Mouse (Mus musculus): ENCODE measurements around the gene Maco1. TPM values are rescaled to one million over a fixed set of nuclear protein-coding genes. Genes with fewer than 3 reads are reported as not detected.
"Not testable (repeated sequence)": the region's sequence is repeated elsewhere in the genome, so short reads cannot be mapped to it uniquely, and the experiment has no call there.

Gene Maco1
- polyA plus RNA-seq, 1 experiment from 2014 or later: 47.2 TPM

DNA sequence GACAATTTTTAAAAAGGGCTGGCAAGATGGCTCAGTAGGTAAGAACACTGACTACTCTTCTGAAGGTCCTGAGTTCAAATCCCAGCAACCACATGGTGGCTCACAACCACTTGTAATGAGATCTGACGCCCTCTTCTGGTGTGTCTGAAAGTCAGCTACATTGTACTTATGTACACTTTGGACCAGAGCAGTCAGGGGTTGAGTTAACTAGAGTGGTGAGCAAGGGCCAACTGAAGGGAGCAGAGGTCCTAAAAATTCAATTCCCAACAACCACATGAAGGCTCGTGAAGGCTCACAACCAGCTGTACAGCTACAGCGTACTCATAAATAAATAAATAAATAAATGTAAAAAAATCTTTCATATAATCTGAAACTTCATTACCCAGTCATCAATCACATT is 14.4 kb downstream of the Maco1 start:
- not testable (repeated sequence) for H3K27ac ChIP-seq (ENCODE audit: low read depth, low read length); H3K4me1 ChIP-seq (ENCODE audit: control insufficient read depth, insufficient read depth, low read length); H3K9ac ChIP-seq (ENCODE audit: low read length); ATAC-seq (ENCODE audit: insufficient read depth, low FRiP score, low TSS enrichment); H3K4me3 ChIP-seq (ENCODE audit: low read depth, low read length); H3K27me3 ChIP-seq (ENCODE audit: control insufficient read depth, insufficient read depth, low read length); H3K9me3 ChIP-seq (ENCODE audit: control insufficient read depth, low read length); H3K36me3 ChIP-seq (ENCODE audit: control insufficient read depth, insufficient read depth, low read length); H3K4me2 ChIP-seq (ENCODE audit: low read depth); DNase-seq (ENCODE audit: low spot score)
- 89% methylated on average over 3 of the region's 3 CpGs for WGBS

DNA sequence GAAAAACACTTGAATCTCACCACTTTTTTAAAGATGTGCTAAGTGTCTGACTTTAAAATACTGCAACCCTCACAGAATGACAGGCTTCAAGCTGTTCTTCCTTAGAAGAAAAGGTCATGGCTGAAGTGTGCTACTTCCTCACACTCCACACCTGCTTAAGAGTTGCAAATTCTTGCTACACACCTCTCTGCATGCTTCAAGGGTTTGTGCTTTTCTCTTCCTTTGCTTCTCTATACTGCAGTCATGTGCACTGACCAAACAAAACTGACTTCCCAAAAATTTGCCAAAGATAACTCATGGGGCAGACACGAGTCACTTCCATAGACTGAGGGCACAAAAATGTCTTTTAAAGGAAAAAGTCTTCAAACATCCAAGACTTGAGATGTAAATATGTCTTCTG is 14.9 kb downstream of the Maco1 start:
- WGBS: 82% methylated on average over 1 of the region's 1 CpGs
- Histone ChIP-seq H3K9ac (ENCODE audit: low read length) (no peak overlapping the region), H3K4me3 (ENCODE audit: low read depth, low read length) (no peak overlapping the region), H3K4me2 (ENCODE audit: low read depth) (no peak overlapping the region), H3K4me1 (ENCODE audit: control insufficient read depth, insufficient read depth, low read length) (no peaks in the 10 kb centered on the region), H3K9me3 (ENCODE audit: control insufficient read depth, low read length) (no peaks in the 10 kb centered on the region), H3K27me3 (ENCODE audit: control insufficient read depth, insufficient read depth, low read length) (no peaks in the 10 kb centered on the region), H3K36me3 (ENCODE audit: control insufficient read depth, insufficient read depth, low read length) (peaks cover 2% of the 10 kb centered on the region; the same call in 1 of the 2 replicates), H3K27ac (ENCODE audit: low read depth, low read length) (no peak overlapping the region)
- no peak for ATAC-seq (ENCODE audit: insufficient read depth, low FRiP score, low TSS enrichment)
- DNase-seq (ENCODE audit: low spot score): no peak

DNA sequence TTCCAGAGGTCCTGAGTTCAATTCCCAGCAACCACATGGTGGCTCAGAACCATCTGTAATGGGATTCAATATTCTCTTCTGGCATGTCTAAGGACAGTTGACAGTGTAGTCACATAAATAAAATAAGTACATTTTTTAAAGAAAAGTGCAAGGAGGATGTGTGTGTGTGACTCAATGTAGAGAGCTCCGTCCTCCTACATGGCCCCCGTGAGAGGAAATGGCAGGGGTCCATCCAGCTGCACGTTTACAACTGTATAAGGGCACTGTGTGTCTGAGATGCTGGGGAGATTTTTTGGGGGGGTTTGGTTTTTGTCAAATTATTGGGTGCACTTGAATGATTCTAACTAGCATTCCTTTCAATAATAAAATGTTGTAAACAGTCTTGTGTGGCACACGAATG is 17.7 kb downstream of the Maco1 start:
- ATAC-seq (ENCODE audit: insufficient read depth, low FRiP score, low TSS enrichment): no peak
- DNase-seq (ENCODE audit: low spot score): no peak
- Histone ChIP-seq H3K27ac (ENCODE audit: low read depth, low read length) (no peak overlapping the region), H3K9ac (ENCODE audit: low read length) (no peak overlapping the region), H3K27me3 (ENCODE audit: control insufficient read depth, insufficient read depth, low read length) (no peaks in the 10 kb centered on the region), H3K36me3 (ENCODE audit: control insufficient read depth, insufficient read depth, low read length) (peaks cover 5% of the 10 kb centered on the region; the same call in 1 of the 2 replicates), H3K4me1 (ENCODE audit: control insufficient read depth, insufficient read depth, low read length) (no peaks in the 10 kb centered on the region), H3K4me2 (ENCODE audit: low read depth) (no peak overlapping the region), H3K4me3 (ENCODE audit: low read depth, low read length) (no peak overlapping the region), H3K9me3 (ENCODE audit: control insufficient read depth, low read length) (no peaks in the 10 kb centered on the region)
- WGBS: 87% methylated on average over 4 of the region's 4 CpGs

DNA sequence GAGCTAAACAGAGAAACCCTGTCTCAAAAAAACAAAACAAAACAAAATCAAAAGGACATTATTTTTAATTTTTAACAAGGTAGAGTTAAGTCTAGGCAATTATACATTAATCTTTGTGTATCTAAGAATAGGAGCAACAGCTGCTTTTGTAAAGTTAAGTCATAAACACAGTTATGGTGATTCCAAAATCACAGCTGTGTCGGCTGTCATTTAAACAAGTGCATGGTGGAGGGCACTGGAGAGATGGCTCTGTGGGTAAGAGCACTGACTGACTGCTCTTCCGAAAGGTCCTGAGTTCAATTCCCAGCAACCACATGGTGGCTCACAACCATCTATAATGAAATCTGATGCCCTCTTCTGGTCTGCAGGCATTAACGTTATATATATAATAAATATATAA is 21.2 kb downstream of the Maco1 start:
- Histone ChIP-seq H3K27ac (ENCODE audit: low read depth, low read length) (no peak overlapping the region), H3K27me3 (ENCODE audit: control insufficient read depth, insufficient read depth, low read length) (no peaks in the 10 kb centered on the region), H3K9ac (ENCODE audit: low read length) (no peak overlapping the region), H3K4me1 (ENCODE audit: control insufficient read depth, insufficient read depth, low read length) (no peaks in the 10 kb centered on the region), H3K4me3 (ENCODE audit: low read depth, low read length) (no peak overlapping the region), H3K4me2 (ENCODE audit: low read depth) (no peak overlapping the region), H3K9me3 (ENCODE audit: control insufficient read depth, low read length) (no peaks in the 10 kb centered on the region), H3K36me3 (ENCODE audit: control insufficient read depth, insufficient read depth, low read length) (peaks cover 7% of the 10 kb centered on the region)
- DNase-seq (ENCODE audit: low spot score) (no peak), ATAC-seq (ENCODE audit: insufficient read depth, low FRiP score, low TSS enrichment) (no peak)
- WGBS: 95% methylated on average over 3 of the region's 3 CpGs

DNA sequence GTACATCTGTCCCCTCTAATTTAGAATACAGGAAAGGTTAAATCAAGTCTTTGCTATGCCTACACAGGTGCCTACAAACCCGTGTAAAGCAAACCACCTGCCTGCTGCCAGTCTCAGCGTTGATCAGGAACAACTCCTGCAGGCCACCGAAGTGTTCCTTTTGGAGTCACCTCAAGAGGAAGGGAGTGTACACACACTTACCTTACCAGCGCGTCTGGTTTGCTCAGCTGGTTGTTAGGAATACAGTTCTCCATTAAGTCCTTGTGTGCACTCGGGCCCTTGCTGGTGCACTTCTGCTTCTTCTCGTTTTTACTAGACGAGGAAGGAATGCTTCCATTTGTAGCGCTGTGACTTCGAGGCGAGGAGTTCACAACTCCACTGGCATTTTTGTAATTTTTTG is 25.3 kb downstream of the Maco1 start:
- Histone ChIP-seq H3K4me2 (ENCODE audit: low read depth) (no peak overlapping the region), H3K4me1 (ENCODE audit: control insufficient read depth, insufficient read depth, low read length) (no peaks in the 10 kb centered on the region), H3K4me3 (ENCODE audit: low read depth, low read length) (no peak overlapping the region), H3K9me3 (ENCODE audit: control insufficient read depth, low read length) (no peaks in the 10 kb centered on the region), H3K27ac (ENCODE audit: low read depth, low read length) (no peak overlapping the region), H3K36me3 (ENCODE audit: control insufficient read depth, insufficient read depth, low read length) (peaks cover 10% of the 10 kb centered on the region), H3K27me3 (ENCODE audit: control insufficient read depth, insufficient read depth, low read length) (no peaks in the 10 kb centered on the region), H3K9ac (ENCODE audit: low read length) (no peak overlapping the region)
- ATAC-seq (ENCODE audit: insufficient read depth, low FRiP score, low TSS enrichment) (no peak), DNase-seq (ENCODE audit: low spot score) (no peak)
- 93% methylated on average over 11 of the region's 11 CpGs for WGBS

DNA sequence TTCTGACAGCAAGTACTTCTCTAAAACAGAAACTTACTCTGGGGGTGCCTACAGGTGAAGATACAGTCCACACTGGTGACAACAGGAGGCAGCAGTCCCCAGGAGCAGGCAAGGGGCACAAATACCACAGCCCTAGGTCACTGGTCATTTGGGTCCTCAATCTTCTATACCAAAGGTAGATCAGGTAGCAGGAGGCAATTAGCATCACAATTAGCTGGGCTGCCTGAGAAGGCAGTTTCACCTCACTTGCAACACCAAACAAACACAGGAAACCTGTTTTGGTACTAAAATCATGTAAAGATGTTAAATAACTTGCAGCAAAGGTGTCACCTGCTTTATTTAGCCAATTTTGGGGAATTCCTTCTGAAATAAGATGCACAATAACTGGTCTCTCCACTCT is 26.8 kb downstream of the Maco1 start:
- ATAC-seq (ENCODE audit: insufficient read depth, low FRiP score, low TSS enrichment) (no peak), DNase-seq (ENCODE audit: low spot score) (no peak)
- H3K4me3 ChIP-seq (ENCODE audit: low read depth, low read length): no peak overlapping the region
- no peak overlapping the region for H3K4me2 ChIP-seq (ENCODE audit: low read depth)
- H3K27me3 ChIP-seq (ENCODE audit: control insufficient read depth, insufficient read depth, low read length): no peaks in the 10 kb centered on the region
- peaks cover 10% of the 10 kb centered on the region for H3K36me3 ChIP-seq (ENCODE audit: control insufficient read depth, insufficient read depth, low read length)
- no peaks in the 10 kb centered on the region for H3K4me1 ChIP-seq (ENCODE audit: control insufficient read depth, insufficient read depth, low read length)
- H3K27ac ChIP-seq (ENCODE audit: low read depth, low read length): no peak overlapping the region
- H3K9me3 ChIP-seq (ENCODE audit: control insufficient read depth, low read length): no peaks in the 10 kb centered on the region
- no peak overlapping the region for H3K9ac ChIP-seq (ENCODE audit: low read length)

DNA sequence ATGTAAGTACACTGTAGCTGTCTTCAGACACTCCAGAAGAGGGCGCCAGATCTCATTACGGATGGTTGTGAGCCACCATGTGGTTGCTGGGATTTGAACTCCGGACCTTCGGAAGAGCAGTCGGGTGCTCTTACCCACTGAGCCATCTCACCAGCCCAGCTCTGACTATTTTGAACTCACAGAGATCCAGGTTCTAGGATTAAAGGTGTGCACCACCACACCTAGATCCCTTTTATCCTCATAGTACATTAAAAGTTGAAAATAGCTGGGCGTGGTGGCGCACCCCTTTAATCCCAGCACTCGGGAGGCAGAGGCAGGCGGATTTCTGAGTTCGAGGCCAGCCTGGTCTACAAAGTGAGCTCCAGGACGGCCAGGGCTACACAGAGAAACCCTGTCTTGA is 27.3 kb downstream of the Maco1 start:
- not testable (repeated sequence) for H3K9ac ChIP-seq (ENCODE audit: low read length); H3K36me3 ChIP-seq (ENCODE audit: control insufficient read depth, insufficient read depth, low read length); H3K27me3 ChIP-seq (ENCODE audit: control insufficient read depth, insufficient read depth, low read length); H3K27ac ChIP-seq (ENCODE audit: low read depth, low read length); ATAC-seq (ENCODE audit: insufficient read depth, low FRiP score, low TSS enrichment); DNase-seq (ENCODE audit: low spot score); H3K4me3 ChIP-seq (ENCODE audit: low read depth, low read length); H3K4me1 ChIP-seq (ENCODE audit: control insufficient read depth, insufficient read depth, low read length); H3K9me3 ChIP-seq (ENCODE audit: control insufficient read depth, low read length); H3K4me2 ChIP-seq (ENCODE audit: low read depth)
- WGBS: 96% methylated on average over 9 of the region's 11 CpGs

DNA sequence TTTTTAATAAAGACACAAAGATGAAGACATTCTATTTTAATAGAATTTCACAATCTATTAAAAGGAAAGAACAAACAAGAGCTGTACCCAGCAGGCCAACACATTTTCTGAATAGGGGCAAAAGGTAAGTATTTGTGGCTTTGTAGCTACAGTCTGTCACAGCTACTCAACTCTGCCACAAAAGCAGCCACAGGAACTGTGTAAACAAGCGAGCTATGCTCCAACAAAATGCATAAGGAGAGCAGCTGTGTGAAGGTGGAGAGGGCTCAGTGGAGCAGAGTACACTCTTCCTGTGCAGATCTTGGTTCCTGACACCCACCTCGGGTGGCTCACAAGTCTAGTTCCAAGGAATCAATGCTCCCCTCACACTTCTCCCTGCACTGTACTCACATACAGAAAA is 29.6 kb downstream of the Maco1 start:
- Histone ChIP-seq H3K27ac (ENCODE audit: low read depth, low read length) (no peak overlapping the region), H3K36me3 (ENCODE audit: control insufficient read depth, insufficient read depth, low read length) (peaks cover 7% of the 10 kb centered on the region)
- 70% methylated on average over 2 of the region's 2 CpGs for WGBS

DNA sequence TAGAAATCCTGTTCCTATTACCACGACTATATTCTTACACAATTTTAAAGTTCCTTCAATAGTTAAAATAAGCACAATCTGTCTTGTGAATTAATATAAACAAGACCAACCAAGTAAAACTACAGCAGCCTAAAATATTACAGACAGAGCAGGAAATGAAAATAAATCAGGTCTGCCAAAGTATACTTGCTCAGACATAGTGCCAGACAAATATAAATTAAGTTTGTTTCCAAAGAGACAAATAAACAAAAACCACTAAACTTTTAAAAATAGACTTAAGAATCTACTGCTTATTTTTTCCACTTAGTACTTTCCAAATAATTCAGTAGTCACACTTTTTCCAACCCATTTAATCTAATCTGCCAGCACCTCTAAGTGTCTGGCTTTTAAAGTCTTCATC is 32.1 kb downstream of the Maco1 start:
- H3K27me3 ChIP-seq (ENCODE audit: control insufficient read depth, insufficient read depth, low read length): no peaks in the 10 kb centered on the region
- no peak for DNase-seq (ENCODE audit: low spot score)
- ATAC-seq (ENCODE audit: insufficient read depth, low FRiP score, low TSS enrichment): no peak
- no peak overlapping the region for H3K27ac ChIP-seq (ENCODE audit: low read depth, low read length)
- no peaks in the 10 kb centered on the region for H3K9me3 ChIP-seq (ENCODE audit: control insufficient read depth, low read length)
- H3K4me3 ChIP-seq (ENCODE audit: low read depth, low read length): no peak overlapping the region
- H3K36me3 ChIP-seq (ENCODE audit: control insufficient read depth, insufficient read depth, low read length): no peaks in the 10 kb centered on the region
- no peak overlapping the region for H3K4me2 ChIP-seq (ENCODE audit: low read depth)
- 87% methylated on average over 1 of the region's 1 CpGs for WGBS
- no peaks in the 10 kb centered on the region for H3K4me1 ChIP-seq (ENCODE audit: control insufficient read depth, insufficient read depth, low read length)
- no peak overlapping the region for H3K9ac ChIP-seq (ENCODE audit: low read length)

More for the DNA sequence above, 29.6 kb downstream of the Maco1 start:
- H3K4me1 ChIP-seq (ENCODE audit: control insufficient read depth, insufficient read depth, low read length): no peaks in the 10 kb centered on the region
- no peak for DNase-seq (ENCODE audit: low spot score)
- H3K9me3 ChIP-seq (ENCODE audit: control insufficient read depth, low read length): no peaks in the 10 kb centered on the region
- ATAC-seq (ENCODE audit: insufficient read depth, low FRiP score, low TSS enrichment): no peak
- no peak overlapping the region for H3K4me3 ChIP-seq (ENCODE audit: low read depth, low read length)
- H3K27me3 ChIP-seq (ENCODE audit: control insufficient read depth, insufficient read depth, low read length): no peaks in the 10 kb centered on the region
- no peak overlapping the region for H3K4me2 ChIP-seq (ENCODE audit: low read depth)
- no peak overlapping the region for H3K9ac ChIP-seq (ENCODE audit: low read length)
